Mouse (Mus musculus): ENCODE measurements around the gene Gpr132. TPM values are rescaled to one million over a fixed set of nuclear protein-coding genes. Genes with fewer than 3 reads are reported as not detected.

Gpr132 gene
- total RNA-seq, 2 experiments from 2014 or later = 7.6 to 25.8 TPM

Other genes starting within 250 kb of the Gpr132 start
- gene Adssl1, start 248.2 kb downstream of the Gpr132 start, total RNA-seq (2015) = 73.5 and 82.1 TPM in 2 replicates
- gene Adssl1, start 248.2 kb downstream of the Gpr132 start, total RNA-seq (2017) = 72.3 and 74.9 TPM in 2 replicates
- 116 and 130 TPM in 2 replicates for gene Siva1, start 223.5 kb downstream of the Gpr132 start, total RNA-seq (2015)
- 122 and 162 TPM in 2 replicates for gene Siva1, start 223.5 kb downstream of the Gpr132 start, total RNA-seq (2017)
- 112 and 121 TPM in 2 replicates for gene Akt1, start 193.3 kb downstream of the Gpr132 start, total RNA-seq (2015)
- 112 and 118 TPM in 2 replicates for gene Akt1, start 193.3 kb downstream of the Gpr132 start, total RNA-seq (2017)
- gene Zbtb42, start 189.4 kb downstream of the Gpr132 start, total RNA-seq (2015) = 6.4 and 9.0 TPM in 2 replicates
- gene Zbtb42, start 189.4 kb downstream of the Gpr132 start, total RNA-seq (2017) = 3.9 and 4.7 TPM in 2 replicates
- 0.41 and 1.2 TPM in 2 replicates for gene Cep170b, start 147.8 kb downstream of the Gpr132 start, total RNA-seq (2015)
- gene Cep170b, start 147.8 kb downstream of the Gpr132 start, total RNA-seq (2017) = 0.20 and 0.22 TPM in 2 replicates
- gene Pld4, start 107.6 kb downstream of the Gpr132 start, total RNA-seq (2015) = 532 and 545 TPM in 2 replicates
- 316 and 364 TPM in 2 replicates for gene Pld4, start 107.6 kb downstream of the Gpr132 start, total RNA-seq (2017)
- gene Ahnak2, start 65.6 kb downstream of the Gpr132 start, total RNA-seq (2015) = not detected in 2 replicates
- 0.04 and 0.15 TPM in 2 replicates for gene Ahnak2, start 65.6 kb downstream of the Gpr132 start, total RNA-seq (2017)
- gene Clba1, start 59.3 kb downstream of the Gpr132 start, total RNA-seq (2015) = 0.16 and 0.32 TPM in 2 replicates
- gene Clba1, start 59.3 kb downstream of the Gpr132 start, total RNA-seq (2017) = 0.40 and 0.69 TPM in 2 replicates
- 62.0 and 67.7 TPM in 2 replicates for gene Cdca4, start 38.8 kb downstream of the Gpr132 start, total RNA-seq (2015)
- gene Cdca4, start 38.8 kb downstream of the Gpr132 start, total RNA-seq (2017) = 48.9 and 57.9 TPM in 2 replicates
- gene Jag2, start 61.5 kb upstream of the Gpr132 start, total RNA-seq (2015) = 0.36 and 1.3 TPM in 2 replicates
- gene Jag2, start 61.5 kb upstream of the Gpr132 start, total RNA-seq (2017) = not detected in 2 replicates
- gene Nudt14, start 73.9 kb upstream of the Gpr132 start, total RNA-seq (2015) = 9.7 and 10.5 TPM in 2 replicates
- gene Nudt14, start 73.9 kb upstream of the Gpr132 start, total RNA-seq (2017) = 11.4 and 11.9 TPM in 2 replicates
- 4.2 and 5.9 TPM in 2 replicates for gene Btbd6, start 108.3 kb upstream of the Gpr132 start, total RNA-seq (2015)
- 2.4 and 4.0 TPM in 2 replicates for gene Btbd6, start 108.3 kb upstream of the Gpr132 start, total RNA-seq (2017)
- 20.2 and 25.3 TPM in 2 replicates for gene Brf1, start 132.5 kb upstream of the Gpr132 start, total RNA-seq (2015)
- 37.0 and 43.6 TPM in 2 replicates for gene Brf1, start 132.5 kb upstream of the Gpr132 start, total RNA-seq (2017)
- 55.1 TPM in 2 replicates for gene Pacs2, start 146.3 kb upstream of the Gpr132 start, total RNA-seq (2015)
- gene Pacs2, start 146.3 kb upstream of the Gpr132 start, total RNA-seq (2017) = 36.5 and 37.5 TPM in 2 replicates
- 0.25 TPM in 1 of 2 replicates, not detected in the other for gene Tex22, start 206.3 kb upstream of the Gpr132 start, total RNA-seq (2015)
- 0.88 TPM in 1 of 2 replicates, not detected in the other for gene Tex22, start 206.3 kb upstream of the Gpr132 start, total RNA-seq (2017)
- gene Mta1, start 230.1 kb upstream of the Gpr132 start, total RNA-seq (2015) = 32.0 and 35.5 TPM in 2 replicates
- 14.5 and 21.4 TPM in 2 replicates for gene Mta1, start 230.1 kb upstream of the Gpr132 start, total RNA-seq (2017)